1 mouse cellular context compared by ENCODE assay signal in genomic region chr10:13468025-13468529, GRCm38 (mm10). TPM values are rescaled to one million over a fixed set of nuclear protein-coding genes. Genes with fewer than 3 reads are reported as not detected.
"Had no signal": no experiment of that assay in that cellular context is flagged by ENCODE, and none has a peak within 500 bp of the region (broad histone marks: within the 10 kb centered on the region; RNA-seq: fewer than 3 reads in every experiment).

No protein-coding gene starts in this region.

RNA-seq across cellular contexts. Expression of gene Phactr2, which starts 6.1 kb away (rescaled TPM):
- polyA plus RNA-seq: myocyte had no signal
